Mouse (Mus musculus) left cerebral cortex, postnatal 10 days (tissue): ENCODE data around the gene Akap2. TPM values are rescaled to one million over a fixed set of nuclear protein-coding genes. Genes with fewer than 3 reads are reported as not detected.

Experiments
- total RNA-seq, 2 experiments: library from RNA; stranded (reverse); gene quantifications; 2 replicates each; pipeline ENCODE4 v1.2.3; 2021

Gene Akap2
- total RNA-seq, 2 experiments from 2014 or later, result 36.2 to 38.9 TPM

Other genes starting within 250 kb of the Akap2 start
- 10 to 100 TPM; 19.1 to 20.7 TPM for gene Pakap, start 149.5 kb upstream of the Akap2 start, total RNA-seq
- gene D630039A03Rik, start 198.6 kb downstream of the Akap2 start, total RNA-seq, result under 1 TPM; 0.11 to 0.28 TPM
- 100 to 1,000 TPM; 198 to 208 TPM for gene Txn1, start 238.8 kb downstream of the Akap2 start, total RNA-seq